Mouse (Mus musculus): ENCODE results near the gene 0610010F05Rik. TPM values are rescaled to one million over a fixed set of nuclear protein-coding genes. Genes with fewer than 3 reads are reported as not detected.

The 0610010F05Rik gene
- polyA plus RNA-seq (2014; fragmentation: Illumina TruSeq; extraction: RNeasy Lipid Tissue Mini Kit (QIAGEN cat#74804); ENCODE audit: low read depth, low replicate concordance), result 188 TPM

DNA sequence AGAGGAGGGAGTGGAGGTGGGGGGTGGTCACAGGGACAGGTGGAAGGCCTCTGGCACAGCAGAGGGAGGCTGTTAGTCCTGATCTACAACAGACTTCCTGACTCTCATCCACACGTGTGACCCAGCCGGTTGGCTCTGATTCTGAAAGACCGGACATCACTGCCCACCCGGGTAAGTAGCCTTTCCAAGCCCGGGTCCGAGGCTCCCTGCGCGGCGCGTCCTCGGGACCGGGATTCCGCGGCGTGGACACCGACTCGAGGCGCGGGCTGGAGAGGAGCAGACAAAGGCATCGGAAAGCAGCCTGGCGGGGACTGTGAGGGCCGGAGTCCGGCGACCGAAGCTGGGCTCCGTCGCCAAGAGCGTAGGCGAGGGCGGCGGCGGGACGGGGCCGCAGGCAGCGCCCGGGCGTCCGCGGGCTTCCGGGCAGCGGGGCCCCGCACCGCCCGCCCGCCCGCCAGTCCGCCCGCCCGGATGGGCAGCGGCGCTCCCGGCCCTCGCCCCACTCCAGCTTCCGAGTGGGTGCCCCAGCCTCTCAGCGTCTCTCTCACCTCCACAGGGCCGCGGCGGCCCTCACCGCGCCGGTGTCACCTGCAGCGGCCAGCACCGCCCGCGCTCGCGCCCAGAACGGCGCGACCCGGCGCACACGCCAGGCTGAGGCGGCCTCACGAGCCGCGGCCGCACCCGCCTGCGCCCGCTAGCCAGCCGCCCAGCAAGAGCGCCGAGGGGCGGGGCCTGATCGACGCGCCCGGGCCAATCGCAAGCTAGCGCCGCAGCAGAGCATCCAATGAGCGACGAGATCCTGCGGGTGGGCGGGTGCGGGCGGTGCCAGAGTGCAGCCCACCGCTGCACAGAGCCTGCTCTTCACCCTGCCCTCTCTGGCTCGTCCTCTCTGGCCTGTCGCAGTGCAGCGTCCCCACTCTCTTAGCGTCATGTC is at the start of gene 0610010F05Rik:
TSS of gene 0610010F05Rik (minus strand) at position 695 of the 934 bp plus-strand sequence.

GRCm38 (mm10) chr11:23665798-23666501 is 32.5 kb upstream of the 0610010F05Rik start, which contains the start of gene Pex13:
TSS of gene Pex13 (minus strand) at chr11:23665959.

DNA sequence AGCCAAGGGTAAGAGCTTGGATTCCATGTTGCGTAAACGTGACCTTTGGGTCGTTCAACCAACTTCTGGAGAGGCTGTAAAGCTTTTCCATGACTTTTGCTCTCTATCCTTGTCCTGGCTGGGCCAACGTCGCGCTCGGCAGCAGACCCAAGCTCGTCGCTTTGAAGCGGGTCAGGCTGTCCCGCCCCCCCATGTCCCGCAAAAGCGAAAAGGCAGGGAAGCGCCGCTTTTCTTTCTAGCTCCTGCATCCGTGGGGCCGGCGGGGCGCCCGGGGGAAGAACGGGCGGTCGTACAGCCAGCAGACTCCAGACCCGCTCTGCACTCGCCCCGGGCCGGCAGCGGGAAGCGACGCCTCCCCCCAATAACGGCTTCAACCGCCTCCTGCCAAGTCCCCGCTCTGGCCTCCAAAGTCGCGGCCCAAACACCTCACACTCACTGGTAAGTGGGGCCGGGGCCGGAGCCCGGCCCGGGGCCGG is 31.9 kb upstream of the 0610010F05Rik start, which contains the start of gene Pus10:
TSS of gene Pus10 (plus strand) at position 364 of the 476 bp plus-strand sequence.

GRCm38 (mm10) chr11:23520473-23521205 is 112.8 kb downstream of the 0610010F05Rik start, which contains the start of gene 1700093K21Rik:
TSS of gene 1700093K21Rik (minus strand) at chr11:23521155.

Other genes starting within 250 kb of the 0610010F05Rik start
- gene Ahsa2, start 135.6 kb downstream of the 0610010F05Rik start, polyA plus RNA-seq (2014; fragmentation: Illumina TruSeq; extraction: RNeasy Lipid Tissue Mini Kit (QIAGEN cat#74804); ENCODE audit: low read depth, low replicate concordance), result 29.2 TPM
- 658 TPM for gene 1700093K21Rik, start 112.5 kb downstream of the 0610010F05Rik start, polyA plus RNA-seq (2014; fragmentation: Illumina TruSeq; extraction: RNeasy Lipid Tissue Mini Kit (QIAGEN cat#74804); ENCODE audit: low read depth, low replicate concordance)
- gene Pus10, start 32.0 kb upstream of the 0610010F05Rik start, polyA plus RNA-seq (2014; fragmentation: Illumina TruSeq; extraction: RNeasy Lipid Tissue Mini Kit (QIAGEN cat#74804); ENCODE audit: low read depth, low replicate concordance), result 89.9 TPM
- 147 TPM for gene Pex13, start 32.3 kb upstream of the 0610010F05Rik start, polyA plus RNA-seq (2014; fragmentation: Illumina TruSeq; extraction: RNeasy Lipid Tissue Mini Kit (QIAGEN cat#74804); ENCODE audit: low read depth, low replicate concordance)
- gene Rel, start 137.3 kb upstream of the 0610010F05Rik start, polyA plus RNA-seq (2014; fragmentation: Illumina TruSeq; extraction: RNeasy Lipid Tissue Mini Kit (QIAGEN cat#74804); ENCODE audit: low read depth, low replicate concordance), result 4.7 TPM

Measured in testis, adult 10 weeks (tissue).